Mouse (Mus musculus): ENCODE results near the gene Nxt1.
A peak's percentile ranks its signal among the peaks of the same experiment; 100 is the strongest.

- TF ChIP-seq CTCF (IDR thresholded peaks at IDR 0.05; ENCODE audit: extremely low read depth, insufficient read length, insufficient replicate concordance, low read depth, low read length), result no peak
- TF ChIP-seq POLR2A (IDR thresholded peaks at IDR 0.05; ENCODE audit: low read depth, low read length), result peak; percentile 41; the same call in 1 of the 2 replicates
These were observed 6.9 kb downstream of the Nxt1 start for GRCm38 (mm10) chr2:148679346-148679745.
